Mouse (Mus musculus) lung, adult 18-20 months (tissue): ENCODE results near the gene Zfp597.
A peak's percentile ranks its signal among the peaks of the same experiment; 100 is the strongest.

Experiments used
- DNase-seq, 2 experiments: peaks; one replicate each; pipeline ENCODE4 v3.0.0; 2022; ENCODE audit warnings: mixed read lengths in 2 of 2

Zfp597 gene

DNA sequence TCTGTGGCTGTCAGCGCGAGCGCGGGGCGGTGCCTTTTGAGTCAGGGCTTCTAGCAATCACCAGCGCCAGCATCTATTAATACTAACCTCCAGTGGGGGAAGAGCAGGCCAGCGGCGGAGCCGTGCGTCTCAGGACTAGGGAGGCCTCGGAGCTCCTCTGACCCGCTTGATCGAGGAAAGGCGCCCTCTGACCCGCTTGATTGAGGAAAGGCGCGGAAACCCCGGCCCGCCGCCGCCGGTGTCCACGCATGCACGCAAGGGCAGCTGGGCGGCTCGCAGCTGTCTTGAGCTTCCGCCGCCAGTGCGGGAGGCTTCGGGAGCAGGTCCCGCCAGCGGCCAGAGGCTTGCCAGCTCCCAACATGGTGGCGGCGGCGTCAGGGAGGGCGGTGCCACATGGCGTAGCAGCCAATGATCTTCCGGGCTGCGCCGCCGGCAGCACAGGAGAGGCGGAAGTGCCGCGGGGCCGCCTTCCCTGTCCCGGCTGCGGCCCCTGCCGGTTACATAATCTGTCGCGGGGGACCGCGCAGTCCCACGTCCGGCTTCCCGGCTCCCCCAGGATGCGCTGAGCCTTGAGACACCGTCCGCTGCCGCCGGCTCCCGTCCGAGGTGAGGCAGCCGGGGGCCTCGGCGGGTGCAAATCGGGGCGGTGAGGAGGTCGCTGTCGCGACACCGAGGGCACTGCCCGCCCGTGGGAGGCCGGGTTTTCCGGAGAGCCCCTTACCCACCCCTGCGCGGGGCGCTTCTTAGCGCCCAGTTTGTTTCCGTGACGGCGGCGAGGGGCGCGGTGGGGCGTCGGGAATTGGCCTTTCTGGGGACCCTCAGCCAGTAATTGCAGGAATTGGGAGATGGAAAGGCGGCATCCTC is at the start of gene Zfp597, which contains the start of gene Gm20695:
Gene Zfp597, minus strand, starts transcription at position 361 of the 864 bp plus-strand sequence.
Gene Gm20695, plus strand, starts transcription at position 448 of the 864 bp plus-strand sequence.
- DNase-seq, result peak; percentile 94 to 95

DNA sequence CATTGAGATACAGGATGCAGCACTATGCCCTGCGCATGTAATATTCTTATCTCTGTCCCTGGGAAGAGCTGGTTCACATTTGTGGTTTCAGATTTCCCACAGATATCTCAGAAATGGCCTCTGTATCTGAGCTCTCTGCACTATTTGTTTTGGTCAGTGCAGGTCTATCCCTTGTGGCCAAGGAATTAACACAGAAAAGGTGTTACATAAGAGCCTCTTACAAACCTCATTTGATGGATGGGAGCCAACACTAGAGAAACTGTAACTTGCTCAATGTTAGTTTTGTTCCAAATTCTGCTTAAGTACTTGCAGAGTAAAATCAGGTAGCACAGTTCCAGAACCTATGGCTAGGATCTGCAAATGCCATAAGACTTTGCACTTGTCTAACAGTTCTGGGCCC is 49.7 kb upstream of the Zfp597 start:
- DNase-seq, result peak in 1 of 2 experiments; percentile 65

DNA sequence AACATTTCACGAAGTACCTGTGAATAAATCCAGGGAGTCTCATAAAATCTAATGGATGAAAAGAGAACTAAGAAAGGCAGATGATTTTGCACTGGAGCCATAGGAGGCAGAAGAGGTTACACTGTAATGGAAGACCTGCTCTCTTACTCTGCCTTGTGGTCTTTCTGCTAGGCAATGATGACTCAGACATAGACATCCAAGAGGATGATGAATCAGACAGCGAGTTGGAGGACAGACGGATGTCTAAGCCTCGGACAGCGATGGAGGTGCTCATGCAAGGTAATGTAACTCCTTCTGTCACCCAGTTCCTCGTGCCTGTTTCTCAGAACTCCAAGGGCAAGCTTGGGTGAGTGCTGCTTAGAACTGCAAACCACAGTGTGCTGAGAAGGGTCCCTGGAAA is 49.2 kb upstream of the Zfp597 start:
- no peak for DNase-seq

DNA sequence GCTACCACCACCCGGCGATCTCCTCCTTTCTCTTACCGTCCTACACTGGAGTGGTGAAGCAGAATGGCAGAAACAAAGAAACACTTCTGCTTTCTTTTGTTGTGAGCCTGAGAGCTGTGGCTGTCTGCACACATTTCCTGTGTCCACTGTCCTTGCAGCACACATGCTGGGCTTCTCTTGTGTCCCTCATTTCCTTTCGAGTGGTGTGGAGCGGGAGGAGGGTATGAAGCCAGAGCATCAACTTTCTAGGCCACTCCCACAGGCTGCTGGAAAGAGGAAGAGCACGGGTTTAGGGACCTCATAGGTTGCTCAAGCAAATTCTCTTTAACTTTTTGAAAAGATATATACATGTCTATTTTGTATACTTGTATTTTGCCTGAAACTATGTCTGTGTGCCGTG is 44.8 kb upstream of the Zfp597 start:
- no peak for DNase-seq

DNA sequence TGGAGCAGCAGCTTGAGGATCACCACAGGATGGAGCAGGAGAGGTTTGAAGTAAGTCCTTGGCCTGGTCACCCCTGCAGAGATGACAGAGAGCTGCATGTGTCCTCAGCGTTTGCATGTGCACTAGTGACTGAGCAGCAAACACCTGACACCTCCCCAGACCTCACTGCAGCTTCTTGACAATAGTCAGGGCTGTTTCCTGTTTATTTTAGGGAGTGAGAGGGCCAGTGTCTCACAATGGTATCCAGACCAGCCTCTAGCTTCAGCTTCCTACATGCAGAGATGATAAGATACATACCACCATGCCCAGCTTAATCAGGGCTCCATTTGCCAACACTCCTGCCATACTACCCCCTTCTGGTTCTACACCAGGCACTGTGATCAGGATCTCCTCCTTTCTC is 44.2 kb upstream of the Zfp597 start:
- no peak for DNase-seq

DNA sequence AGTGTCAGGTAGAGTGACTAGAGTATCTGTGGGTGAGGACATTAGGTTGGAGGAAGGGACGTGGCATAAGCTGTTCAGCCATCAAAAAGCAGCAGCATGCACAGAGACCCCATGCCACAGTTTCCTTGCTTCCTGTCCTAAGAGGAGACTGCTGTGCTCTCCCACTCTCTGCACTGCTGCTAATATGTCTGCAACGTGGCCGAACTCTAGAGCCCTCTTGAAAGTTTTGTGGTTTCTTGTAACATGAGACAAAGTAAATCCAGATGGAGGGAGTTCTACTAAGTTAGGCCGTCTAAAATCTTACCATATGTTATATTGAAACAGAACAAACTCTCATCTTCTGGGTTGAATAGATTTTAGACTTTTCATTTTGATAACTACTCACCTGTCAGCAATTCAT is 39.6 kb upstream of the Zfp597 start:
- DNase-seq, result peak; percentile 32 to 52

DNA sequence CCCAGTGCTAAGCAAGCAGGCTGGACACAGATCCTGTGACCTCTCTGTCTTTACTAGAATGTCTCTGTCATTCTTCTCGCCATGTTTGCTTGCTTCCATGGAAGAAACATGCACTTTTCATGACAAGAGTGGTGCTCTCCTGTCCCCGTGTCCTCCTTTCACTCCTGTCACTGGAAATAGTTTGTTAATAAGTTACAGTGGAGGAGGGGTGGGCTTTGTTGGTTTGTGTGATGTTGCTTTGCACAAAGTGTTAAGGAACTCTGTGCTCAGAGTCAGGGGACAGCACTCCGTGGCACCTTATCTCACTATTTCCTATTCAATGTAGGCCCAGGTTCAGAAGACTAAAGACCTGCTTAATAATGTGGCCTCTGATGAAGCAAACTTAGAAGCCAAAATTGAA is 39.2 kb upstream of the Zfp597 start:
- DNase-seq, result no peak

DNA sequence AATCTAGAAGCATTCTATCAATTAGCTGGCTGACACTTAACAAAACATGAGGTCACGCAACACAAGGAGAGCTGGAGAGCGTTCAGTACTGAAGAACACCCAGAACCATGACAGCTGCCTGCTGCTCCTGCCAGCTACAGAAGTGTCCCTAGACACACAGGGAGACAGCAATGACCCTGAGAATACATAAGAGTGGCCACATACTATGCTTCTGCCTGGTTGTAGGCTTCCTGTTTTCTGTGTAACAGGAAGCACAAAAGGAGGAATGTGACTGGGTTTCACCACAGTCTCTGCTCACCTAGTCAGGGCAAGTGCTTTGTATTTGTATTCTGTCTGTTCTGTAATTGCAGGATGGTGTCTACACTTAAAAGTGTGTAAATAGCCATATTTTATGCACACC is 36.4 kb upstream of the Zfp597 start:
- no peak for DNase-seq

DNA sequence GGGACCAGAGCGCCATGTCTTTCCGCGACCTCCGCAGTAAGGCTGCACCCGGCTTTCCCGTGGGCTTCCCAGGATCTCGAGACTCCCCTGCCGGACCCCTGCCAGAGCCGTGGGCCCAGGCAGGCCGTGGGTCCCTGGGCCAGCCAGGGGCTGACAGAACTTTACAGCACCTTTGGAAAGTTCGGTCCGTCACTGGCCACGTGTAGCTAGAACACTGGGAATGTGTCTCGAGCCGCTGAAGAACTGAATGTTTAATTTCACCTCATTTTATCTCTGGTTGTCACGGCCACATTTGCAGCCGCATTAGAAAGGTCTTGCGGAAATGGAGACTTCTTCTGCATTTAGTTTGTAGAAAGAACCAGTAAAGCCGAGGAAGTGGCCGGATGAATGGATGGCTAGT is 24.8 kb upstream of the Zfp597 start:
- DNase-seq, result no peak

DNA sequence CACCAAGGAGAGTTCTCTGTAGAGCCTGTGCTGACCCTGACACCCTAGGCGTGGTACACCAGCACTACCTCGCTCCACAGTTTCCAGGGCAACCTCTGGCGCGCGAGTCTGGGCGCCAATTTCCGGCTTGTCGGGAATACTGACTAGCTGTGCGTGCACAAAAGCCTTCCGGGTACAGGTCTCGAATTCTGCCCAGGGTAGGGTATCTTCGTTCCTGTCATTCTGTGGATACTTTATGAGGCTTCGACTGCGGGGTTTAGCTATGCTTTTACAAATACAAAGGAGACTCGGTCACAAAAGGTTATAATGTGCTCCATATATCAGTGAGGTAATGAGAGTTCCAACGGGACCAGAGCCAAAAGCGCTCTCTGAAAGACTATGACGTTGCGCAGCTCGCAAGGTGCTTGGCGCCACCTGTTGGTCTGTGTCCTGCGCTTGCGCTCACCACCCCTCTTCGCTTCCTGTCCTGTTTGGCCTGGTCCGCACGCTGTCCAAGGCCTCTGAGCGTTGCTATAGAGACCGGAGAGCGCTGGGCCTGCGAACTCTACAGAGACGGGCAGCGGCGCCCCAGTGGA is 24.3 kb upstream of the Zfp597 start, which contains the start of the genes 1700037C18Rik and Cluap1:
Gene 1700037C18Rik, minus strand, starts transcription at position 153 of the 575 bp plus-strand sequence.
Gene Cluap1, plus strand, starts transcription at position 265 of the 575 bp plus-strand sequence.
- peak; percentile 94 to 95 for DNase-seq

DNA sequence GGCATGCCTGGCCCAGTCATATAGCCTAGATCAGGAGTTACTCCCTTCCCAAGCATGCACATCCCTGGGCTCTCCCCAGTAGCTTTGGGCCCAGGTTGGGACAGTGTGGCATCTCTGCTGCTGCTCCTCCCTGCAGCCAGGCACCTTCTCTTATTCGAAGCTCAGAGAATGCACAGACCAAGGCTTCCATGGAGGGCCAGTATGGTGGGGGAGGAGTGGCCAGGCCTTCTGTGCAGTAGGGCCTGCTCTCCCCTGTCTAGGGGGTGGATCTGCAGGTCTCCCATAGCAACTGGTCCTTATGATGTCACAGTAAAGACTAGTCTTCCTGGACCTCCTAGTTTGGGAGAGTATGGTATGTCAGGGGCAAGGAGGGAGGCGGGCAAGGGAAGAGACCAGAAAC is 23.1 kb upstream of the Zfp597 start:
- DNase-seq, result no peak

DNA sequence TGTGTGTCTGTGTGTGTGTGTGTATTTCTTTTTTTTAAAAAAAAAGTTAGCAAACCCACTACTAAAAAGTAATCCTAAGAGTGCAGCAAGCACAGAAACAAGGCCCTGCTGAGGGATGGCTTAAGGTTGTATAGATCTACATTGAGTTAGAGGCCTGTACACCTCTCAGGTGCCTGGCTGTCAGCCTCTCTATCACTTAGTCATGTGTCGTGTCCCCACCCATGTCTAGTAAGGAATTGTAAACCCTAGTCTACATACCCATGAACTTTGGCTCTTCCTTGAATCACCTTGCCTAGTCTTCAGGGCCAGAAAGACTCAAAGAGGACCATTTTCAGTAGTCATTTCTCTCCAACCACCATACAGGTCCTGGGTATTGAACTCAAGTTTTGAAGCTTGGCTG is 12.2 kb upstream of the Zfp597 start:
- DNase-seq, result no peak

DNA sequence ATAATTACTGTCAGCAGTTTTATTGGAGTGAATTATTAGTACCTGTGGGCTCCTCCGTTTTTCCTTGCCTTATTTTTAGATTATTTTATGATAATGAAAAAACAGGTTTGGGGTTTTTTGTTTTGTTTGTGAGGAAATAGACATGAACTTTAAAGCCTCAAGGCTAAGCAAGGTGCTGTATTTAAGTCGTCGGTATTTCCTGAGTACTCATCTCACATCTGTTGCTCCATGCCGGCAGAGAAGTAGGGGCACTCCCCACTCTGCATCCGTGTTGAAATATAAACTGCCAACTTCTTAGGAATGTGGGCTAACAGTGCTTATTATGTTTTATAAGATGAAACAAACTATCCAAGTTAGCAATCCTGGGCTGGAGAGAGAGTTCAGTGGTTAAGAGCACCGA is 11.7 kb upstream of the Zfp597 start:
- no peak for DNase-seq

DNA sequence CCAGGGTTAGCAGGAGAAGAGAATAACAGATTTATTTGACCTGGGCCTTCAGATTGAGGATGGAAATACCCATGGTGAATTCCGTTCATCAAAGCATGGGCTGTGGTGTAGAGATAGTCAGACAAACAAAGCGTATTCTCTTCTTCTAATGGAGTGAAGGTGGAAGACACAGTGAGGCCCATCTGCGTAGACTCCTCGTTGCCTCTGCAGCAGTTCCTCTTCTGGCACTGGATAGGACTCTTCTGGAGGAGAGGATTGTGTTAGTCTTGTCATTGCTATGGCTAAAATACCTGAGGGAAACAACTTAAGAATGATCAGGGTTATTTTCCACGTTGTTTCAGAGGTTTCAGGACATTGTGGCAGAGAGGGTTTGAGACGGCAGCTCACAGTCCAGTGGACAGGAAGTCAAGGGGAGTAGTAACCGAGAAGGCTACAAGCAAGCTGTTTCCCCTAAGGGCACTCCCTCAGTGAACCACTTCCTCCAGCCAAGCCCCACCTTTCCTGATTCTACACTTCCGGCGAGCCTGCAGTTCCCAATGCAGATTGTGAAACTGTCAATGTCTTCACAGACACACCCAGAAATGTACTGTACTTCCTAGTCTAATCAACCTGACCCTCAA is 10.9 kb upstream of the Zfp597 start:
- peak; percentile 80 to 85 for DNase-seq

DNA sequence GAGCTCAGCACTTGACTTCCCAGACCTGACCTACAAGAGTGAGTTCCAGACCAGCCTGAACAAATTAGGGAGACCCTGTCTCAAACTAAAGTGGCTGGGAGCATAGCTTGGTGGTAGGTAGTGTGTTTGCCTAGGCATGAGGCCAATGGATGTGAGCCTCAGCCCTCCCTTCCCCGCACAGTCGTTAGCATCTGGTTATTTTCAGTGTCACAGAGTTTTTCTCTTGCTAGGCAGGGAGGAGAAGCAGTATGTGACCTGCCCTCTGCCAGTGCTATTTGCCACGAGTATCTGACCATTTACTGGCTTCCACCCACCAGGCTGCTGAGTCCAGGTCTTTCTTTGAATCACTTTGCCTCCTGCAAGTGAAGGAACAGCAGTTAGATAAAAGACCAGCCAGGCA is 9.4 kb upstream of the Zfp597 start:
- DNase-seq, result no peak

DNA sequence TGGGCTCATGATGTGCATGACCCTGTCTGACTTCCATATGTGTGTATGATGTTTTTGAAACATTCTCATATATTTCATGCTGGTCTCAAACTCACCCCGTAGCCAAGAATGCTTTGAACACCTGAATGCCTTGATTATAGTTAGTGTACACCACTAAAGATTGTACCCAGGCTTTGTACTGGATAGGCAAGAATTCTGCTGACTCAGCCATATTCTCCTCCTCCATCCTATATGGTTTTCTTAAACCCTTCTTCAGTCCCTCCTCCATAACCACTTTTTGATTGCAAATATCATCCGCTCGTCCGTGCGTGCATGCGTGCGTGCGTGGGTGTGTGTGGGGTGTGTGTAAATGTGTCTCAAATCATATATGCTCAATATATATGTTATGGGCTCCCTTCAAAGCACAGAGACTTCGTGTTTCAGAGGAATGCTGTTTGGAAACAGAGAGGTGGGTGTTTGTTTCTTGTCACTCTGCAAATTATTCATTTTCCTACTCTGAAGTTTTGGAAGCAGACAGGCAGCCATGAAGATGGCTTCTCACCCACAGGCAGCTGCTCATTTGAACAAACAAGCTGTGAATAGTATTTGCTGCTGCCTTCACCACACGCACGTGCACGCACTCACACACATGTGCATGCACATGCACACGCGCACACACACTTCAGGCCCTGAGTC is 7.4 kb upstream of the Zfp597 start:
- DNase-seq, result no peak

DNA sequence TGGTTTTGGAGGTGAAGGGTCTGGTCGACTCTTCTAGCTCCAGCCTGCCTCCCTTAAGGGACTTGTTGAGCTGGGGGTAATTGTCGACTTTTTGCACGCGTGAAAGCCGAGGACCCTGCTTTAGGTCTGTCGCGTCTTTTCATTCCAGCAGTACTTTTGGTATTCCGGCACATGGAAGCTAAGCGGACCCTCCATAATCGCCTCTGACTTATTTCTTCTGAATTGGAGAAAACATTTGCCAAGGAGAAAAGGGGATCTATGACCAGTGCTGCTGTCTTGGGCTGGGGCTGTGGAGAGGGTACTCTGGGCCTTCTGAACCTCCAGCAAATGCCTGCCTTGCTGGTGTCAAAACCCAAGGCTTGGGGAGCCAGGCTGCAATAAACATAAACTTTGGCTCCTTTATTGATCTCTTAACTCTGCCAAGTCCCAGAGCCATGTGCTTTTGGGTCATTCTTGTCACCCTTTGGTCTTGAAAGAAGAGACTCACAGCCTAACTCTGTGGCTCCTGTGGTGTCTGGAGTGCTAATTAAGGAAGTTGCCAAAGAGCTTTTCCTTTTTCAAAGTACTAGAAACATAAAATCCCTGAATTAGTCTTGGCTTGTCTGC is 807 bp upstream of the Zfp597 start:
- no peak for DNase-seq

DNA sequence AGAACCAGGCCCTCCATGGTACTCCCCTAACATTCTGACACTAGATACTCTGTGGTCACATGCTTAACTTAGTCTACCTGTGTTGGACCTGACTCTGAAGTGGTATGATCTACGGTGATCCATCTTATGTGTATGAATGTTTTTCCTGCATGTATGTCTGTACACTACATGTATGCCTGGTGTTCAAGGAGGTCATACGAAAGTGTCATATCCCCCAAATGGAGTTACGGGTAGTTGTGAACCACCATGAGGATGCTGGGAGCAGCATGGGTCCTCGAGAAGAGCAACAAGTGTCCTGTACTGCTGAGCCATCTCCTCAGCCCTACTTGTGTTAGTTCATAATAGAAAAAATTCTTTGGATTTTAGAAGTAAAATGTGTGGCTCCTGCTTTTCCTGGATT is 8.0 kb downstream of the Zfp597 start:
- no peak for DNase-seq

DNA sequence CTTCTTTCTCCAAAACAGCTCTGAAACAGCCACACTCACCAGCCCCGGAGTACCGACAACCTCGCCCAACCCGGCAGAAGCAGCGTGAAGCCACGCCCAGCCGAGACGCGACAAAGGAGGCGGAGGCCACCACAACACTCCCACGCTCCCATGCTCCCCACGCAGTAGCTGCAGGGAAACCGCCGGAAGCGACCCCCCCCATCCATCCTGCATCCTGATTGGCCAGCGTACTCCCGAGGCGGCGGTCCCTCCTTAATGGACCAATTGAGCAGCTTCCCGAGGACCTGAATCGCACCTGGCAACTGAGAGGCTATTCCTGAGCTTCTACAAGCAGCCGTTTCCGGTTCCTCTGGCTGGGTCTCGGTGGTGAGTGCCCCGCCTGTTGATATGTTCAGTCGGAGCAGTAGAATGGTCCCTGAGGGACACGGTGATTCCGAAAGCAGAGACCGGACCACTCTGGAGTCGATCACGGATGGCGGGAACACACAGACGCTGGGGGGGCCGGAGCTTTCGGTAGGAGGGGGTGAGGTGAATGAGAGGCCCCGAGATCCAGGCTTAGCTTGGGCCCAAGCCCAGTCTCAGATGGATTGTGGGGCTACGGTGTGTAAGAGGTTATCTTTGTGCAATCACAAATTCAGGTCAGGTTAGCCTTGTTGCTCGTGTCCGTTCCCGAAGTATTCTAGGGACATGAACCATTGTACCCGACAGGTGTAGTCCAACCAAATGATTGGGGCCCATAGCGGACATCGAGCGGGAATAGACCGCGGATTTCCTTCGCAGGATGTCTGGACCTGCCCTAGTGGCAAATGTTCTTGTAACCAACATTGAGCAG is 11.9 kb downstream of the Zfp597 start, which contains the start of gene Naa60:
Gene Naa60, plus strand, starts transcription at position 160 of the 832 bp plus-strand sequence.
- peak; percentile 94 to 96 for DNase-seq

DNA sequence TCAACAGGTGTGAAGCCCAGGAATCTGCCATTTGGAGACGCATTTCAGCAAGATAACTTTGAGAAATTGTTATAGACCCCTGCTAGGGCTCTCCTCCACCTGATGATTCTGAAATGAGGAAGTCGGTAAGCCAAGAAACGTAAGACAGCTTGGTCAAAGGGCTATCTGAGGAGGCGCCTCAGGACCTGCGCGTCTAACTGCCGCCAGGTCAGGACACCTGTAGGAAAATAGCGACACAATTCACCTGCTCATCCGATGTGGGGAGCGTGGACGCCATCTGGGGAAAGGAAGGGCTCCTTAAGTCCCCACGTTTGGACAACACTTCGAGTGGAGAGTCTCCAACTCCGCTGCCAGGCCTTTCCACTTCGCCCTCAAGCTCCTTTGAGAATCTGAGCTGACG is 12.5 kb downstream of the Zfp597 start:
- no peak for DNase-seq

DNA sequence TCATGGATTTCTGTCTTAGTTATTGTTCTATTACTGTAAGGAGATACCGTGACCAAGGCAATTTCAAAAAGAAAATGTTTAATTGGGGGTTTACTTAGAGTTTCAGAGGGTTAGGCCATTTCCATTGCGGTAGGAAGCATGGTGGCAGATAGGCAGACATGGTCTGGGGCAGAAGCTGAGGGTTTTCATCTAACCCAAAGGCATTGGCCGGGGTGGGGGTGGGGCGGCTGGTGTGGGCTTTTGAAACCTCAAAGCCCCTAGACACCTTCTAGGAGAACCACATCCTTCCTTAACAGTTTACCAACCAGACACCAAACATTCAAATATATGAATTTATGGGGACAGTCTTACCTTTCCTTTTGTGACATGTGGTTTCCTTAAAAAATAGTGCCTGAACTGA is 25.1 kb downstream of the Zfp597 start:
- DNase-seq, result no peak

DNA sequence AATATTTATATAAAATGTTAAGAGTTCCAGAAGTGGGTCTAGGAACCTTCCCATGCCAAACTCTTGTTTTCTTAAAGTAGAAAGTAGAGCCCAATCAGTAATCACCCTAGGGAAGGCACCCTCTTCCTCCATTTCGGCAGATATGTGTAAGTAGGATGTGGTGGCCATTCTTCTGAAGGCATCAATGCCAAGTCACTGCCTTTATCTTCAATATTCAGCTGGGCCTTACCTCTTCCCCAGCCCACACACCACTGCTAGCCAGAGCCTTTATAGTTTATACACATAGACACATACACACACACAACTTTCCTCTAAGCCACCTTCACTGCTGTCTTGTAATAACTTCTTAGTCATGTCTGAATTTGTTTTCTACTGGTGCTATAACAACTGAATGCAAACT is 28.6 kb downstream of the Zfp597 start:
- no peak for DNase-seq
